Comparison of ENCODE assay signal across 17 mouse cellular contexts in genomic region chr2:32046009-32046408, GRCm38 (mm10). TPM values are rescaled to one million over a fixed set of nuclear protein-coding genes. Genes with fewer than 3 reads are reported as not detected.
DNase-seq lines count a peak whose midpoint lies in the region; ATAC-seq lines count a peak whose summit lies in the region.
"Had no signal": no experiment of that assay in that cellular context is flagged by ENCODE, and none has a peak within 500 bp of the region (broad histone marks: within the 10 kb centered on the region; RNA-seq: fewer than 3 reads in every experiment).

No protein-coding gene starts in this region.

- peak; percentile 34; the same call in 1 of the 2 replicates for ATAC-seq in heart, embryonic 14.5 days (ENCODE audit: insufficient number of reproducible peaks, insufficient read depth, low FRiP score, low read depth)
- no peak for ATAC-seq in liver, embryonic 12.5 days
- ATAC-seq: intestine, embryonic 15.5 days; lung, postnatal 0 days; midbrain, embryonic 16.5 days had no signal

- DNase-seq in heart, adult 8-10 months (ENCODE audit: low spot score): peak; percentile 38
- DNase-seq in heart, postnatal 25 days (ENCODE audit: low spot score): no peak
- peak; percentile 89 for DNase-seq in heart, embryonic 10.5 days (ENCODE audit: low spot score)
- peak; percentile 79 for DNase-seq in thymus, postnatal 14 days
- DNase-seq in gastrocnemius, postnatal 25 days: no peak
- DNase-seq: layer of hippocampus, adult 9-11 months had no signal

- peaks cover 91% of the 10 kb centered on the region for H3K36me3 ChIP-seq in heart, embryonic 10.5 days
- H3K36me3 ChIP-seq in heart, embryonic 14.5 days (ENCODE audit: control insufficient read depth, insufficient read depth, low read length): peaks cover 82% of the 10 kb centered on the region
- peaks cover 97% of the 10 kb centered on the region for H3K36me3 ChIP-seq in liver, embryonic 12.5 days

- H3K4me3 ChIP-seq in heart, embryonic 10.5 days: no peak overlapping the region
- H3K4me3 ChIP-seq in heart, embryonic 14.5 days (ENCODE audit: control insufficient read depth in 1 of 2, insufficient read depth in 1 of 2, low read depth in 1 of 2, low read length in 2 of 2): no peak overlapping the region
- no peak overlapping the region for H3K4me3 ChIP-seq in liver, embryonic 12.5 days
- H3K4me3 ChIP-seq: forebrain, embryonic 12.5 days; intestine, embryonic 15.5 days; limb, embryonic 13.5 days; liver, embryonic 15.5 days; megakaryocyte, embryonic 14.5 days; neural tube, embryonic 12.5 days had no signal

- H3K27ac ChIP-seq in heart, embryonic 10.5 days: peak overlapping the region; percentile 87
- H3K27ac ChIP-seq in heart, embryonic 14.5 days (replicated peaks in 1 of 2; ENCODE audit: control insufficient read depth in 1 of 2, insufficient read depth in 1 of 2, low read depth in 2 of 2, low read length in 2 of 2): peak overlapping the region; percentile 82 to 86
- no peak overlapping the region for H3K27ac ChIP-seq in liver, embryonic 12.5 days
- H3K27ac ChIP-seq: forebrain, embryonic 12.5 days; hindbrain, embryonic 14.5 days; intestine, embryonic 15.5 days; limb, embryonic 13.5 days; liver, embryonic 15.5 days; neural tube, embryonic 12.5 days had no signal

- peaks cover 42% of the 10 kb centered on the region for H3K4me1 ChIP-seq in heart, embryonic 10.5 days
- peaks cover 25 to 45% of the 10 kb centered on the region in 2 experiments for H3K4me1 ChIP-seq in heart, embryonic 14.5 days (ENCODE audit: control insufficient read depth in 2 of 2, insufficient read depth in 2 of 2, low read length in 2 of 2)
- no peaks in the 10 kb centered on the region for H3K4me1 ChIP-seq in liver, embryonic 12.5 days
- H3K4me1 ChIP-seq: forebrain, embryonic 12.5 days; intestine, embryonic 15.5 days; limb, embryonic 13.5 days; liver, embryonic 15.5 days; megakaryocyte, embryonic 14.5 days; neural tube, embryonic 12.5 days had no signal

- H3K4me2 ChIP-seq in heart, embryonic 14.5 days (ENCODE audit: low read length): 0 out of 2 replicates have a peak overlapping the region, but pooled peaks have one; percentile 19
- H3K4me2 ChIP-seq in liver, embryonic 12.5 days: no peak overlapping the region
- H3K4me2 ChIP-seq: forebrain, embryonic 12.5 days; hindbrain, embryonic 14.5 days; intestine, embryonic 15.5 days; limb, embryonic 13.5 days; liver, embryonic 15.5 days; neural tube, embryonic 12.5 days had no signal

- no peaks in the 10 kb centered on the region for H3K9me3 ChIP-seq in heart, embryonic 10.5 days
- no peaks in the 10 kb centered on the region for H3K9me3 ChIP-seq in heart, embryonic 14.5 days (ENCODE audit: control insufficient read depth, low read length)
- no peaks in the 10 kb centered on the region for H3K9me3 ChIP-seq in liver, embryonic 12.5 days (replicated peaks)
- H3K9me3 ChIP-seq: forebrain, embryonic 12.5 days; intestine, embryonic 15.5 days; limb, embryonic 13.5 days; liver, embryonic 15.5 days; megakaryocyte, embryonic 14.5 days; neural tube, embryonic 12.5 days had no signal

- intact Hi-C loops in heart, postnatal 25 days (cut with DNase I): loop anchor here (5.0 kb wide), 1 partner anchor 86 kb away; no protein-coding TSS in a partner anchor

- H3K27me3 ChIP-seq in heart, embryonic 10.5 days (ENCODE audit: insufficient read depth, poor library complexity, severe bottlenecking): no peaks in the 10 kb centered on the region
- H3K27me3 ChIP-seq in heart, embryonic 14.5 days (ENCODE audit: control insufficient read depth, insufficient read depth, low read length): no peaks in the 10 kb centered on the region
- H3K27me3 ChIP-seq in liver, embryonic 12.5 days (replicated peaks): no peaks in the 10 kb centered on the region
- H3K27me3 ChIP-seq: forebrain, embryonic 12.5 days; intestine, embryonic 15.5 days; limb, embryonic 13.5 days; liver, embryonic 15.5 days; megakaryocyte, embryonic 14.5 days; neural tube, embryonic 12.5 days had no signal

- WGBS in heart, embryonic 10.5 days: 53% methylated on average over 10 of the region's 10 CpGs
- WGBS in heart, embryonic 14.5 days: 44% methylated on average over 10 of the region's 10 CpGs
- 84% methylated on average over 10 of the region's 10 CpGs for WGBS in liver, embryonic 12.5 days (ENCODE audit: insufficient replicate concordance)

- peak overlapping the region; percentile 52 for H3K9ac ChIP-seq in heart, embryonic 14.5 days (ENCODE audit: low read length)
- no peak overlapping the region for H3K9ac ChIP-seq in liver, embryonic 12.5 days
- H3K9ac ChIP-seq: forebrain, embryonic 12.5 days; hindbrain, embryonic 14.5 days; intestine, embryonic 15.5 days; limb, embryonic 13.5 days; liver, embryonic 15.5 days; neural tube, embryonic 12.5 days had no signal

RNA-seq across cellular contexts. Expression of gene Fam78a, which starts 38.6 kb away (rescaled TPM):
- 10 to 100 TPM; 12.7 to 26.1 (median 16.3) TPM for total RNA-seq in heart, adult 8-10 months (2022)
- 10 to 100 TPM; 20.0 TPM for total RNA-seq in heart, postnatal 25 days (2021)
- 37.7 and 60.1 TPM in 2 replicates for polyA plus RNA-seq in heart, embryonic 10.5 days (2016; fragmentation: Nextera tagmentation; extraction: Ambion mirVana)
- 29.0 and 33.7 TPM in 2 replicates for polyA plus RNA-seq in heart, embryonic 14.5 days (2014; fragmentation: Nextera tagmentation; extraction: Ambion mirVana)
- 22.4 and 22.6 TPM in 2 replicates for polyA plus RNA-seq in liver, embryonic 12.5 days (2016; fragmentation: Nextera tagmentation; extraction: Ambion mirVana)
- total RNA-seq in gastrocnemius, postnatal 25 days (2021): 10 to 100 TPM; 15.1 to 15.9 TPM

RNA-seq across cellular contexts. Expression of gene Plpp7, which starts 49.3 kb away (rescaled TPM):
- total RNA-seq in heart, adult 8-10 months (2022): 10 to 100 TPM; 34.7 to 48.9 (median 42.6) TPM
- total RNA-seq in heart, postnatal 25 days (2021): 10 to 100 TPM; 31.8 to 33.7 TPM
- 10.9 and 12.9 TPM in 2 replicates for polyA plus RNA-seq in heart, embryonic 10.5 days (2016; fragmentation: Nextera tagmentation; extraction: Ambion mirVana)
- 13.3 and 13.6 TPM in 2 replicates for polyA plus RNA-seq in heart, embryonic 14.5 days (2014; fragmentation: Nextera tagmentation; extraction: Ambion mirVana)
- polyA plus RNA-seq in liver, embryonic 12.5 days (2016; fragmentation: Nextera tagmentation; extraction: Ambion mirVana): 3.0 and 3.4 TPM in 2 replicates
- total RNA-seq in gastrocnemius, postnatal 25 days (2021): 10 to 100 TPM; 90.9 to 97.0 TPM

Comparison
In these comparisons a context has a peak if more than half of its experiments do, and no peak if none do; other contexts are left out.
1. DNase-seq: peak in heart, adult 8-10 months (single experiment), heart, embryonic 10.5 days (single experiment) and thymus, postnatal 14 days (single experiment); none in heart, postnatal 25 days (single experiment) and gastrocnemius, postnatal 25 days (single experiment).